Mouse (Mus musculus) testis, adult 2 months (tissue): ENCODE measurements around the gene Ehd1.

Experiments
- CTCF ChIP-seq: fragments of 200-500 bp; IDR thresholded peaks from 2 replicates; pipeline ENCODE4 v1.5.1; 2012; ENCODE audit warnings: low read depth, mild to moderate bottlenecking, inconsistent platforms, low read length, moderate library complexity; ENCODE audit not compliant: control insufficient read depth, insufficient read depth, insufficient replicate concordance
- POLR2A ChIP-seq: fragments of 200-500 bp; IDR thresholded peaks from 2 replicates; pipeline ENCODE4 v1.6.1; 2012; ENCODE audit warnings: low read depth, mild to moderate bottlenecking, inconsistent platforms, low read length, moderate library complexity; ENCODE audit not compliant: control insufficient read depth

DNA sequence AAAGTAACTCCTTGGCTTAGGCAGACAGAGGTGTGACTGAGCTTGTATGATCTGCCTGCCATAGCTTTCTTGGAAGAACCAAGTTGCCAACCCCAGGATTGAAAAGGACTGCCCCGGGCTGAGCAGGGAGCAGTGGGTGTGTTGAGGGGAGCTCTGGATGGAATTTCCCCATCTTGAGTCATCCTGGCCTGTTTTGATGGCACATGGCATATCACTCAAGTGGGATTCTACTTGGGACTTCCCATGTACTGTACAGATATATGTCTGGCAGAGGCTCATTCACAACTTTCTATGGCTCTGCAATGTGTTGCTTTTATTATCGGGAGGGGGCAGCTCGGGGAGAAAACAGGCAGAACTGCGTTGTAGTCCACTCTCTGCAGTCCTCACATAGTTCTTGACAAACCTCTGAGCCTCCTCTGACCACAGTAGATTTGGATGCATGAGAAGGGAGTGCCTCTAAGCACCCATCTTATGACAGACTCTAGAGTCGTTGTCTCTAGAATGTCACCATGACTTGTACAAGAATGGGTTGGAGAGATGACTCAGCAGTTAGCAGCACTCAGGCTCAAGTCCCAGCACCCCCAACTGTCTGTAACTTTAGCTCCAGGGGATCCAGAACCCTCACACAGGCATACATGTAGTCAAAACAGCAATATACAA is 20.2 kb downstream of the Ehd1 start:
- TF ChIP-seq CTCF: no peak
- TF ChIP-seq POLR2A: no peak
